Mouse (Mus musculus): ENCODE measurements around the gene Adamts16.

DNA sequence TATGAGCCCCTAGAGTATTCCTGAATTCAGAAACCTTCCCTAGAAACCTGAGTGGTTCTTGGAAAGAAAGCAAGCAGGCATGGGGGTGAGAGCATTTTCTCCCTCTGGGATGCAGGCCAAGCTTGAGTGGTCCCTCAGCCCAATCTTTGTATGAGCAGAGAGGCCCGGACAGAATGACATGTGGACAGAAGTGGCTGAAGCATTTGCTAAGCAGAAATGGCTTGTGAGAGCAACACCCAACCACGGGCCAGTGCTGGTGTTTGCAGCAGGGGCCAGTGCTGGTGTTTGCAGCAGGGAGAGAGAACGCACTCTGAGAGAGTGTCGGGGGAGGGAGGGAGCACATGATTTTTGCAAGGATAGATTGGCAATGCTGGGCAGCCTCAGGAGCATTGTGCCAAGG is 105.2 kb downstream of the Adamts16 start:
- TF ChIP-seq CTCF (IDR thresholded peaks at IDR 0.05; ENCODE audit: borderline replicate concordance, control insufficient read depth, extremely low read depth, insufficient read depth, low read length, poor library complexity) (no peak), POLR2A (IDR thresholded peaks at IDR 0.05; ENCODE audit: control insufficient read depth, extremely low read depth, insufficient read depth, low read length, poor library complexity) (no peak)

Measured in thymus, adult 2 months (tissue).